Mouse (Mus musculus) CH12.LX (cell line): ENCODE results near the gene Mafb. TPM values are rescaled to one million over a fixed set of nuclear protein-coding genes. Genes with fewer than 3 reads are reported as not detected.

ENCODE experiments used
- DNase-seq: peaks from one replicate; pipeline ENCODE4 v3.0.0-alpha.2; 2013; ENCODE audit errors: extremely low read depth
- H3K27ac ChIP-seq: 2 replicates; pipeline ENCODE4 v1.5.1; 2012; ENCODE audit warnings: low read depth, mild to moderate bottlenecking, control low read depth, moderate library complexity; ENCODE audit not compliant: insufficient read depth
- H3K27me3 ChIP-seq: replicated peaks from 2 replicates; pipeline ENCODE3; 2012; ENCODE audit warnings: inconsistent platforms
- H3K36me3 ChIP-seq, 2 experiments: replicated peaks in 1 of 2; 2 replicates each; pipeline versions ENCODE3 to v1.6.1; 2012; ENCODE audit warnings: inconsistent platforms in 1 of 2, low read length in 1 of 2, mild to moderate bottlenecking in 1 of 2, mixed read lengths in 1 of 2, moderate library complexity in 1 of 2; ENCODE audit not compliant: control insufficient read depth in 1 of 2, insufficient read depth in 1 of 2
- H3K4me1 ChIP-seq, 2 experiments: 2 replicates each; pipeline ENCODE4 v1.6.1; 2012; ENCODE audit warnings: inconsistent platforms in 1 of 2, moderate library complexity in 1 of 2; ENCODE audit not compliant: insufficient read depth in 2 of 2, control insufficient read depth in 1 of 2
- H3K4me2 ChIP-seq: 2 replicates; pipeline ENCODE4 v1.6.1; 2012; ENCODE audit warnings: low read depth, mild to moderate bottlenecking, control low read depth; ENCODE audit not compliant: poor library complexity, insufficient read depth, severe bottlenecking
- H3K4me3 ChIP-seq, 3 experiments: fragments of 150-350 bp in 1 of 3; sonication (generic) in 1 of 3; replicated peaks in 1 of 3; 2 replicates each; pipeline versions ENCODE3 to v1.5.1; 2011 to 2012; ENCODE audit warnings: low read depth in 2 of 3, low read length in 2 of 3, mild to moderate bottlenecking in 2 of 3, moderate library complexity in 2 of 3, control low read depth in 1 of 3, improper control_type of control experiment in 1 of 3, inconsistent platforms in 1 of 3, mixed read lengths in 1 of 3; ENCODE audit not compliant: poor library complexity in 1 of 3
- H3K79me2 ChIP-seq: replicated peaks from 2 replicates; pipeline ENCODE4 v1.6.1; 2012; ENCODE audit warnings: mild to moderate bottlenecking, moderate library complexity; ENCODE audit not compliant: control insufficient read depth, poor library complexity, insufficient read depth, severe bottlenecking; ENCODE audit errors: extremely low read depth
- H3K9ac ChIP-seq: 2 replicates; pipeline ENCODE4 v1.6.1; 2012; ENCODE audit warnings: low read depth, mild to moderate bottlenecking, control low read depth, moderate library complexity; ENCODE audit not compliant: insufficient read depth
- H3K9me3 ChIP-seq: replicated peaks from 2 replicates; pipeline ENCODE3; 2012; ENCODE audit warnings: low read length, inconsistent platforms, mixed read lengths
- CHD1 ChIP-seq: IDR thresholded peaks from 2 replicates; pipeline ENCODE4 v1.6.1; 2012; ENCODE audit warnings: low read depth, low read length, improper control_type of control experiment, inconsistent platforms
- CHD2 ChIP-seq: IDR thresholded peaks from 2 replicates; pipeline ENCODE4 v1.6.1; 2011; ENCODE audit warnings: low read length, improper control_type of control experiment
- CTCF ChIP-seq, 2 experiments: IDR thresholded peaks in 1 of 2; conservative IDR thresholded peaks in 1 of 2; 2 replicates each; pipeline ENCODE4 v1.5.1; 2011 to 2012; ENCODE audit warnings: low read depth in 2 of 2, low read length in 2 of 2, improper control_type of control experiment in 1 of 2, inconsistent platforms in 1 of 2, mild to moderate bottlenecking in 1 of 2, moderate library complexity in 1 of 2
- KAT2A ChIP-seq: IDR thresholded peaks from 2 replicates; pipeline ENCODE4 v1.6.1; 2012; ENCODE audit warnings: low read length, improper control_type of control experiment, inconsistent platforms; ENCODE audit not compliant: insufficient replicate concordance
- MAFK ChIP-seq: IDR thresholded peaks from 2 replicates; pipeline ENCODE4 v1.6.1; 2011; ENCODE audit warnings: low read length, improper control_type of control experiment; ENCODE audit not compliant: insufficient replicate concordance
- MYC ChIP-seq: IDR thresholded peaks from 2 replicates; pipeline ENCODE4 v1.6.1; 2011; ENCODE audit warnings: low read depth, mild to moderate bottlenecking, improper control_type of control experiment, low read length
- PAX5 ChIP-seq: IDR thresholded peaks from 2 replicates; pipeline ENCODE4 v1.6.1; 2012; ENCODE audit warnings: low read length, inconsistent platforms, mixed read lengths
- POLR2AphosphoS2 ChIP-seq: IDR thresholded peaks from 2 replicates; pipeline ENCODE4 v1.6.1; 2011; ENCODE audit warnings: low read depth, low read length, improper control_type of control experiment
- RAD21 ChIP-seq: IDR thresholded peaks from 2 replicates; pipeline ENCODE4 v1.6.1; 2011; ENCODE audit warnings: low read depth, mild to moderate bottlenecking, low read length, improper control_type of control experiment, moderate library complexity
- RCOR1 ChIP-seq: conservative IDR thresholded peaks from 2 replicates; pipeline ENCODE4 v1.6.1; 2012; ENCODE audit warnings: low read depth, mild to moderate bottlenecking, inconsistent platforms, low read length, improper control_type of control experiment
- SIN3A ChIP-seq: IDR thresholded peaks from 2 replicates; pipeline ENCODE4 v1.6.1; 2012; ENCODE audit warnings: low read length, improper control_type of control experiment, inconsistent platforms
- SMC3 ChIP-seq: IDR thresholded peaks from 2 replicates; pipeline ENCODE4 v1.6.1; 2011; ENCODE audit warnings: low read depth, low read length, improper control_type of control experiment
- ZC3H11A ChIP-seq: IDR thresholded peaks from 2 replicates; pipeline ENCODE4 v1.6.1; 2012; ENCODE audit warnings: low read depth, mild to moderate bottlenecking, inconsistent platforms, low read length, improper control_type of control experiment
- ZKSCAN1 ChIP-seq: IDR thresholded peaks from 2 replicates; pipeline ENCODE4 v1.6.1; 2012; ENCODE audit warnings: low read depth, inconsistent platforms, low read length, improper control_type of control experiment, borderline replicate concordance
- dilution Hi-C: fragments of 300-500 bp; cut with MboI; formaldehyde crosslinking; loops from 2 replicates; pipeline ENCODE4 v1.14.3; 2020; ENCODE audit warnings: low sequenced_read_pairs; ENCODE audit not compliant: extremely low pct_unique_long_range_greater_than_20kb, extremely low pct_ligation_motif_present
- in situ Hi-C: fragments of 300-500 bp; cut with MboI; formaldehyde crosslinking; loops from 3 replicates; pipeline ENCODE4 v1.14.3; 2019; ENCODE audit warnings: low sequenced_read_pairs, low pct_ligation_motif_present, low pct_unique_long_range_greater_than_20kb, mixed read lengths
- polyA plus RNA-seq: library from polyadenylated mRNA; unstranded; fragments of >175 nt; gene quantifications from 2 replicates; pipeline ENCODE4 v1.2.1, GENCODE M21; 2012; ENCODE audit warnings: low read depth; ENCODE audit not compliant: insufficient read length
- total RNA-seq, 2 experiments: library from RNA; depleted of rRNA; stranded (reverse); fragments of 300-350 nt in 1 of 2; fragments of >200 nt in 1 of 2; gene quantifications; 2 replicates each; pipeline ENCODE4 v1.2.3; 2012 to 2014

Gene Mafb
- total and polyA plus RNA-seq, 3 experiments, result 0.04 to 0.47 (median 0.17) TPM

DNA sequence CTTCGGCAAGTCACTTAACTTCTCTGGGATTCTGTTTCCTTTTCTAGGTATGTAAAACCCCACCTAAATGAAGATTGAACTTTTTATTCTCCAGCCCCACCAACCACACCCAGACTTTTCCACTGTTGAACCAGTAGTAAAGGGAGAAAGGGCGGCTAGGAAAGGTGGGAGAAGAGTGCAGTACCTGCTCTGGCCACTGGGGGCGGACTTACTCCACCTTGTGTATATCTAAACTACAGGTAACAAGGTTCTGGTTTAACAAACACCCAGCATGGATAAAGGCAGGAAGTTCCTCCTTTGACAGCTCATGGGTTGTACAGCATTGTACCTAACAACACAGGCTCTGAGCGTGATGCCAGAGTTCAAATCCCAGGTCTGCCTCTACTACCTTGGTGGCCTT is 11.4 kb upstream of the Mafb start:
- Histone ChIP-seq H3K9ac (no peak overlapping the region), H3K79me2 (no peaks in the 10 kb centered on the region), H3K9me3 (no peaks in the 10 kb centered on the region), H3K27me3 (peaks cover 81% of the 10 kb centered on the region), H3K27ac (no peak overlapping the region), H3K4me2 (no peak overlapping the region), H3K4me1 (peaks cover 0 to 5% of the 10 kb centered on the region in 2 experiments; a peak in 1 of 4 replicates), H3K36me3 (no peaks in the 10 kb centered on the region), H3K4me3 (no peak overlapping the region)
- DNase-seq, result peak; percentile 32
- TF ChIP-seq SMC3, result peak; percentile 49
- peak; percentile 79 to 96 for TF ChIP-seq CTCF (conservative IDR thresholded peaks at IDR 0.05 in 1 of 2, IDR thresholded peaks at IDR 0.05 in 1 of 2; ENCODE audit: low read depth in 2 of 2, low read length in 2 of 2)
- TF ChIP-seq RAD21, result peak; percentile 74
- no peak for TF ChIP-seq SIN3A
- in situ Hi-C loops (loop anchor here (10.0 kb wide), 1 partner anchor 197 kb away; no protein-coding TSS in a partner anchor), dilution Hi-C loops (no loop called here)

DNA sequence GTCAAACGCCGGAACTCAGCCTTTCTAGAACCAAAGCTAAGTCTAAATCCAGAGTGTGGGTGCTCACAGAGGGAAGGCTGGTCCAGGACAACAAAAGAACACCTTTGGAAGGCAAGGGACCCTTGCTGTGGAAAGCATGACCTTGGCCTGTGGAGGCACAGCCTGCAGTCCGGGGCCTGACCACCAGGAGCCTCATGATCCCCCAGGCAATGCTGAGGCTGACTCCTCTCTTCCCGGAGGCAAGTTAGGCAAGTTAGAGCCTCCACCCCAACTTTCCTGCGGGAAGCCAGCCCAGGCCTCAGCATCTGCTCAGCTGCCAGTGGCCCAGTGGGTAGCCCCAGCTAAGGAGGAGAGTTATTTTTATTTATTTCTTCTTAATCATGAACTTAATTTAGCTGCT is 9.4 kb upstream of the Mafb start:
- dilution Hi-C loops (no loop called here), in situ Hi-C loops (loop anchor here (10.0 kb wide), 1 partner anchor 199 kb away; no protein-coding TSS in a partner anchor)
- no peak for TF ChIP-seq RCOR1
- Histone ChIP-seq H3K79me2 (no peaks in the 10 kb centered on the region), H3K27ac (no peak overlapping the region), H3K36me3 (no peaks in the 10 kb centered on the region), H3K9me3 (no peaks in the 10 kb centered on the region), H3K27me3 (peaks cover 82% of the 10 kb centered on the region), H3K4me3 (no peak overlapping the region), H3K4me1 (peaks cover 0 to 5% of the 10 kb centered on the region in 2 experiments; a peak in 1 of 4 replicates), H3K9ac (no peak overlapping the region), H3K4me2 (no peak overlapping the region)
- DNase-seq, result no peak

DNA sequence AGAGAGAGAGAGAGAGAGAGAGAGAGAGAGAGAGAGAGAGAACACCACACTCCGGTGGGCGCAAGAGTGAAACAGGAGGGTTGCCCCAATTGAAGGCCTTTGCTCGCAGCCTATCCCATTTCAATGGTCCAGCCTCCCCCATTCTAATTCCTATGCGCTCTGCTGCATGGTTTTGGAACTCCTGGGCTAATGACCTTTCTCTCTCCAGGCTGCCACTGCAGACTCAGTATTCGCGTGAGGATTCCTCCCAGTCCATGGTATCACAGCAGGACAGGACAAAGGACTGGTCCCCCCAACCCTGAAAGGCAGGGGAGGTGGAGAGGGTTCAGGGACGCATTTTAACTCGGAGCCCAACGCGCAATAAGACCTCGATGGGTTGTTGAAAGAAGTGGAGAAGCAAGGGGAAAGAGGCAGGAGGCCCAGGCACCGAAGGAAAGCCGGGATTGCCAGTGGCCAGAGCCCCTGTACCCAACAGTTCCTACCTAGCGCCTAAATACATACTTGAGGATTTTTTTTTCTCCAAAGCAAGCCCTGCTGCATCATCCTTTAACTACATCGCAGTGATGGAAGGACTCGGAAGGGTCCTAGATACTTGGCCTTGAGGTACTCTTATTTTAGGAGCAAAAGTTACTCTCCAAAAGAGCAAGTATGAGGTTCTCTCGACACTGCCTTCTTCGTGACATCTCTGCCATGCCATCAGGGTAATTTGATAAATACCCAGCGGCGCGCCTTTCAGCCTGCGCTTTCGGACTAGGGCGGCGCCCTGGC is 3.0 kb upstream of the Mafb start:
- dilution Hi-C loops, result no loop called here
- Histone ChIP-seq H3K4me3 (no peak overlapping the region), H3K79me2 (no peaks in the 10 kb centered on the region), H3K9me3 (peaks cover 10% of the 10 kb centered on the region), H3K36me3 (no peaks in the 10 kb centered on the region), H3K4me2 (no peak overlapping the region), H3K4me1 (peaks cover 0 to 6% of the 10 kb centered on the region in 2 experiments; a peak in 2 of 4 replicates), H3K27ac (no peak overlapping the region), H3K27me3 (peaks cover 67% of the 10 kb centered on the region), H3K9ac (no peak overlapping the region)
- no peak for DNase-seq
- TF ChIP-seq CTCF (conservative IDR thresholded peaks at IDR 0.05 in 1 of 2, IDR thresholded peaks at IDR 0.05 in 1 of 2; ENCODE audit: low read depth in 2 of 2, low read length in 2 of 2), result no peak
- no peak for TF ChIP-seq ZC3H11A
- TF ChIP-seq RAD21, result no peak
- TF ChIP-seq CHD2, result no peak
- no peak for TF ChIP-seq ZKSCAN1
- no peak for TF ChIP-seq CHD1
- TF ChIP-seq PAX5, result no peak
- TF ChIP-seq POLR2AphosphoS2, result no peak
- no peak for TF ChIP-seq MAFK
- TF ChIP-seq MYC, result no peak
- TF ChIP-seq KAT2A, result no peak
- in situ Hi-C loops, result loop anchor here (10.0 to 25.0 kb wide), 2 partner anchors 205 to 308 kb away; no protein-coding TSS in a partner anchor
